Mouse (Mus musculus) bone marrow macrophage, adult 2 months (primary cell): ENCODE data around the gene Thbs2. TPM values are rescaled to one million over a fixed set of nuclear protein-coding genes. Genes with fewer than 3 reads are reported as not detected.
"Not testable (repeated sequence)": the region's sequence is repeated elsewhere in the genome, so short reads cannot be mapped to it uniquely, and the experiment has no call there.

Experiments
- H3K27ac ChIP-seq: 2 replicates; pipeline ENCODE4 v1.5.1; 2012; ENCODE audit warnings: low read depth, low read length; ENCODE audit not compliant: insufficient read depth
- H3K4me1 ChIP-seq: 2 replicates; pipeline ENCODE4 v1.6.1; 2012; ENCODE audit warnings: low read length; ENCODE audit not compliant: control insufficient read depth, insufficient read depth
- H3K4me3 ChIP-seq: 2 replicates; pipeline ENCODE4 v1.5.1; 2012; ENCODE audit warnings: mild to moderate bottlenecking, low read length, moderate library complexity; ENCODE audit not compliant: insufficient read depth
- CTCF ChIP-seq: IDR thresholded peaks from 2 replicates; pipeline ENCODE4 v1.5.1; 2012; ENCODE audit warnings: low read depth, mild to moderate bottlenecking, low read length, moderate library complexity
- POLR2A ChIP-seq: IDR thresholded peaks from 2 replicates; pipeline ENCODE4 v1.6.1; 2012; ENCODE audit warnings: mild to moderate bottlenecking, low read depth, low read length, borderline replicate concordance
- polyA plus RNA-seq: library from polyadenylated mRNA; stranded (reverse); fragments of >200 nt; gene quantifications from 2 replicates; pipeline ENCODE4 v1.2.4, GENCODE M21; 2012; ENCODE audit not compliant: missing spikeins, insufficient read depth, insufficient read length

Gene Thbs2
- polyA plus RNA-seq, 1 experiment = 0.76 TPM

DNA sequence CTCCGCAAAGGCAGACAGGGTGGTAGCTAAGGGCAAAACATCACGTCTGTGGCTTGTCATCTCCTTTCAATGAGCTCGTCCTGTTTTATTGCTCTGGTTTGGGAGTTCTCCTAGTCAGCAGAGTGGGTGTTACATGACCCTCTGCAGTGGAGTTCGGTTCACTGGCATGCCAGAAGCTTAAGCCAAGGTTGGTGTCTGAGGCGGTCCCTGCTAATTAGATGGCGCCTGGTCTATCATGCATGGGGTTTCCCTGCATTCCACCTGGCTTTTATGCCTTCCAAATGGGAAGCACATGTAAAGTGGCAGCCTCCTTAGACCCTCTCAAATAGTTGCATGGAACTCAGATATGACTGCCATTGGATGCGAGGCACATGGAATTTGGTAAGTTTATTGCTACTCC lies 42.0 kb downstream of the Thbs2 start:
- H3K27ac ChIP-seq = no peak overlapping the region
- H3K4me1 ChIP-seq = no peaks in the 10 kb centered on the region
- TF ChIP-seq CTCF = no peak
- no peak for TF ChIP-seq POLR2A
- H3K4me3 ChIP-seq = no peak overlapping the region

- Histone ChIP-seq H3K4me1 (no peaks in the 10 kb centered on the region), H3K27ac (no peak overlapping the region), H3K4me3 (no peak overlapping the region)
- no peak for TF ChIP-seq CTCF
- no peak for TF ChIP-seq POLR2A
Observed at GRCm38 (mm10) chr17:14647996-14648640, 45.9 kb downstream of the Thbs2 start.

DNA sequence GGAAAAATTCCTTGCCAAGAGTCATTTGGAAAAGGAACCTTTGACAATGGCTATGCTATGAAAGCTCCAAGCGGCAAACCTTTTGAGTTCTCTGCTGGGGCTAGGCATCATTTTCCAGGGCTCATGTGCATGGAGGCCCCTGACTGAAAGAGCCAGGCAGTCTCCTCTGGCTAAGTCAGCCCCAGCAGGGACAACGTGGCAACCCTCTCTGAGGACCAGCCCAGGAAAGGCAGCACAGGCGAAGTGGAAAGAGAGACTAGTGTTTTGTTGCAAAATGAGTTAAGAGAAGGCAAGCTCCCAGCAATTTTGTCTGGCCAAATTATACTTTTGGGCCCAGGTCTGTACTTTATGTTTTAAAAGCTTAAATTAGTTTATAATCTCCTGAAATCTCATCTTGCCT lies 50.0 kb downstream of the Thbs2 start:
- TF ChIP-seq POLR2A = no peak
- no peak for TF ChIP-seq CTCF
- Histone ChIP-seq H3K27ac (no peak overlapping the region), H3K4me3 (no peak overlapping the region), H3K4me1 (no peaks in the 10 kb centered on the region)

DNA sequence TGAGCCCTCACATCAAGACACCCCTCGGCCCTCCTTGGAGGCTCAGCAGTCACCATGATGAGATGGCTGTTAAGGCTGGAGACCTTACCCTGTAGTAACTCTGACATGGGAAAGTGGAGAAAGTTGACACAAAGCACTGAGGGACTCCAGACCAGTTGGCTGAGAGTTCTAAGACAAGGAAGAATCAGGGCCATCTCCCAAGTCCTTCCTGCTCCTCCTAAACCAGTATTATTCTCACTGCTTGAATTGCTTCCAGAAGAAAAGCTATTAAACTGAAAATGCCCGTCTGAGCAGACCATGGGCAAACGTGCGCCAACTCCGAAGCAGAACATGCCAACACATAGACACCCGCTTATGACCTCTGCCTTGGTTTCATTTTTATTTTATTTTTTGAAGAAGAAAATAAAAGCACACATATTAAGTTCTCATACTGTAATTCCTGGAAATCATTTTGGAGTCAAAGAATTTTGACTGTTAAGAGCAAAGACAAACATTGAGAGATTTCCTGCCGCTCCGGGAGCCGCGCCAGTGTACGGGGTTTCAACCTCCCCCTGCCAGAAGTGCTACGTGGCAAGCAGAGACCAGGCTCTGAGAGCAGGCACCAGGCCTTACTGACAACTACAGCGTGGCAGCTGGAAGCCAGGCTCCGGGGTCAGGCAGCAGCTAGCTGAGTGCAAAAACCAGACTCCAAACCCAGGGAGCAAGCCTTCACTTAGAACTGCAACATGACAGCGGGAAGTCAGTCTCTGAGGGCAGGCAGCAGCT lies 53.5 kb downstream of the Thbs2 start:
- no peak overlapping the region for H3K27ac ChIP-seq
- TF ChIP-seq POLR2A (no peak), CTCF (no peak)
- no peak overlapping the region for H3K4me3 ChIP-seq
- H3K4me1 ChIP-seq = no peaks in the 10 kb centered on the region

DNA sequence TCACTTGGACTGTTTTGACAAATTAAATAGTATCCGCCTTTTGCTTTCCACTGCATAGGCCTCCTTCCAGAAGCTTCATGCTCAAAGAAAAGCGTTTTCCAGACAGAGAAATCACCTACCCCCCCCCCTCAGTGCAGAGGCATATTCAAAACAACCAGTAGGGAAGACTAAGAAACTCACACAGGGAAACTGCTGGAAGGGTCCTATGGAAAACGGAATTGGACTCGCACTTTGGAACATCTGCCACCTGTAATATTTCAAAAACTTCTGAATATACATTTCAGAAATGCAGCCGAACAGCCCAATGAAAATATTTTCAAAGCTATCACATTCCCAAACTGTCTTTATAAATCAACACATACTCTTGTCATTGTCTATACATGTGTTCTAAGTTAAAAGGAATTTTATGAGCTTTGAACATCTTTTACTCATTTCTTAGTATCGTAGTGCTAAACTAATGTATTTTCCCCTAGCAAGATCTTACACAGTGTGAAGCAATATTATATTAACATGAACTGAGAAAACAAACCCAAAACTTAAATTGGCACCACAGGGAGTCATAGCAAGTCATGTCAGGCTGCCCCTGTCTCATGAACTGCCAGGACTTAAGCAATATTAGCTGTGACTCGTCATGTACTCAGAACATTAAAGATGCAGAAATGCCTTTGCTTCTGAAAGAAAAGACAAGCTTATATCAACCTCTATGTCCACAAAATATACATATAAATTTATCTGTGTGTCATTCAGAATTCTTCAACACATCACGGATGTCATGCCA lies 58.3 kb downstream of the Thbs2 start:
- Histone ChIP-seq H3K4me1 (no peaks in the 10 kb centered on the region), H3K27ac (no peak overlapping the region), H3K4me3 (no peak overlapping the region)
- TF ChIP-seq POLR2A (no peak), CTCF (no peak)

- Histone ChIP-seq H3K4me3 (no peak overlapping the region), H3K4me1 (peaks cover 4% of the 10 kb centered on the region; the same call in 1 of the 2 replicates), H3K27ac (no peak overlapping the region)
- TF ChIP-seq CTCF = no peak
Observed at GRCm38 (mm10) chr17:14628901-14629300, 65.1 kb downstream of the Thbs2 start.

GRCm38 (mm10) chr17:14627828-14628338 lies 66.2 kb downstream of the Thbs2 start:
- H3K4me1 ChIP-seq = peaks cover 4% of the 10 kb centered on the region; the same call in 1 of the 2 replicates
- TF ChIP-seq CTCF (no peak), POLR2A (no peak)
- H3K4me3 ChIP-seq = no peak overlapping the region
- no peak overlapping the region for H3K27ac ChIP-seq

DNA sequence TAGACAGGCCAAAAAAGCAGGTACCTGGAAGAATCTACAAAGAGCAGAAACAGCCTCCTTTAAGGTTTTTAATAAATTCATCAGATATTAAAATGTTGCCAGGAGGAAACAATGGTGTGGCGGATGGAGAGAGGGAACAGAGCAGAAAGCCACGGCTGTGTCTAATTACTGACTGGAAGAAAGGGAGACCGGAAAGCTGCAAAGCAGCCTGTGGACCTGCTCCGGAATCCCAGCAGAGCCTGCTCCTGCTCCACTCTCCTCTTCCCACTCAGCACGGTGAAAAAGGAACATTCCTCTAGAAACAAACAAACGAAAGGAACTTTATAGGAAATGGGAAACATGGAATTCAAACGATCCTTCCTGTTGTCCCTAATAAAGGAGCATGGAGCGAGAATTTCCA lies 69.6 kb downstream of the Thbs2 start:
- no peak overlapping the region for H3K27ac ChIP-seq

DNA sequence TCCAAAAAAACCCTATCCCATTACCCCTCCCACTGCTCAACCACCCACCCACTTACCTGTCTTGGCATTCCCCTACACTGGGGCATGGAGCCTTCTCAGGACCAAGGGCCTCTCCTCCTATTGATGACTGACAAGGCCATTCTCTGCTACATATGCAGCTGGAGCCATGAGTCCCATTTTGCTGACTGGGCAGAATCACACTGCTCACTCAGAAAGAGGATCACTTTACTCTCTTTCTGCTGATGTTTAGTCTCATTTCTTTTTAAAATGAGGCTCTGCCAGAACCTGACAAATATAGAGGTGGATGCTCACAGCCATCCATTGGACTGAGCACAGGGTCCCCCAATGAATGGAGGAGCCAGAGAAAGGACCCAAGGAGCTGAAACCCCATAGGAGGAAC lies 73.0 kb downstream of the Thbs2 start:
- not testable (repeated sequence) for H3K4me1 ChIP-seq, H3K27ac ChIP-seq, H3K4me3 ChIP-seq

More for the DNA sequence above, 69.6 kb downstream of the Thbs2 start:
- TF ChIP-seq POLR2A = no peak
- no peak for TF ChIP-seq CTCF
- Histone ChIP-seq H3K4me3 (no peak overlapping the region), H3K4me1 (peaks cover 4% of the 10 kb centered on the region; the same call in 1 of the 2 replicates)

GRCm38 (mm10) chr17:14620037-14620436 lies 74.0 kb downstream of the Thbs2 start:
- no peak overlapping the region for H3K27ac ChIP-seq
- no peaks in the 10 kb centered on the region for H3K4me1 ChIP-seq
- no peak for TF ChIP-seq POLR2A
- no peak overlapping the region for H3K4me3 ChIP-seq
